Mouse (Mus musculus) C2C12 (cell line): ENCODE measurements around the gene Dlgap1. TPM values are rescaled to one million over a fixed set of nuclear protein-coding genes. Genes with fewer than 3 reads are reported as not detected.

Experiments
- H3K27me3 ChIP-seq: one replicate; pipeline ENCODE4 v1.6.1; 2011; ENCODE audit not compliant: control insufficient read depth, insufficient read depth, insufficient read length
- H3K36me3 ChIP-seq: one replicate; pipeline ENCODE4 v1.6.1; 2011; ENCODE audit not compliant: control insufficient read depth, insufficient read depth
- H3K4me3 ChIP-seq: one replicate; pipeline ENCODE4 v1.5.1; 2011; ENCODE audit warnings: mild to moderate bottlenecking, control low read depth; ENCODE audit not compliant: poor library complexity, insufficient read depth, severe bottlenecking
- H3K79me2 ChIP-seq: one replicate; pipeline ENCODE4 v1.6.1; 2011; ENCODE audit not compliant: control insufficient read depth, insufficient read depth
- H3K79me3 ChIP-seq: one replicate; pipeline ENCODE4 v1.6.1; 2011; ENCODE audit warnings: low read depth, control low read depth
- H3ac ChIP-seq: one replicate; pipeline ENCODE3; 2011; ENCODE audit warnings: low read depth; ENCODE audit not compliant: control insufficient read depth, insufficient read length
- CEBPB ChIP-seq: IDR thresholded peaks from one replicate; pipeline ENCODE4 v1.6.1; 2011; ENCODE audit warnings: low read depth, mild to moderate bottlenecking, control low read depth, moderate library complexity
- CTCF ChIP-seq: IDR thresholded peaks from one replicate; pipeline ENCODE4 v1.5.1; 2011; ENCODE audit not compliant: control insufficient read depth, insufficient read depth, insufficient read length
- FOSL1 ChIP-seq: IDR thresholded peaks from one replicate; pipeline ENCODE4 v1.8.0; 2011; ENCODE audit warnings: mild to moderate bottlenecking, low read length; ENCODE audit not compliant: poor library complexity, insufficient read depth, severe bottlenecking
- MAX ChIP-seq: IDR thresholded peaks from one replicate; pipeline ENCODE4 v1.6.1; 2011; ENCODE audit warnings: mild to moderate bottlenecking, control low read depth
- MYOD1 ChIP-seq: IDR thresholded peaks from one replicate; pipeline ENCODE4 v1.6.1; 2011; ENCODE audit warnings: low read depth; ENCODE audit not compliant: control insufficient read depth, insufficient read length
- MYOG ChIP-seq: IDR thresholded peaks from one replicate; pipeline ENCODE4 v1.6.1; 2011; ENCODE audit not compliant: control insufficient read depth, insufficient read length; ENCODE audit errors: extremely low read depth
- USF1 ChIP-seq: IDR thresholded peaks from one replicate; pipeline ENCODE4 v1.6.1; 2011; ENCODE audit warnings: low read depth, mild to moderate bottlenecking, control low read depth, moderate library complexity
- microRNA-seq: library from miRNA; unstranded; fragments of <30 nt; microRNA quantifications from one replicate; pipeline ENCODE4, GENCODE M21; 2019; ENCODE audit warnings: borderline microRNAs expressed
- polyA plus RNA-seq: library from polyadenylated mRNA; unstranded; fragments of >200 nt; fragmentation: generic; extraction: Trizol; gene quantifications from one replicate; pipeline ENCODE4 v1.2.1, GENCODE M21; 2012; ENCODE audit warnings: missing spikeins

Gene Dlgap1
- polyA plus RNA-seq, 1 experiment, result 0.22 TPM

GRCm38 (mm10) chr17:70866538-70867114 is 897.8 kb downstream of the Dlgap1 start:
- Histone ChIP-seq H3K4me3 (no peak overlapping the region), H3K79me3 (no peaks in the 10 kb centered on the region), H3K27me3 (no peaks in the 10 kb centered on the region), H3K79me2 (no peaks in the 10 kb centered on the region), H3K36me3 (peaks cover 4% of the 10 kb centered on the region), H3ac (no peak overlapping the region)
- TF ChIP-seq FOSL1, result no peak
- TF ChIP-seq MYOD1, result no peak
- TF ChIP-seq CTCF, result no peak
- no peak for TF ChIP-seq CEBPB

GRCm38 (mm10) chr17:70868577-70869229 is 899.8 kb downstream of the Dlgap1 start:
- no peaks in the 10 kb centered on the region for H3K27me3 ChIP-seq
- no peak overlapping the region for H3K4me3 ChIP-seq
- no peak overlapping the region for H3ac ChIP-seq
- TF ChIP-seq MYOG (no peak), MAX (no peak), FOSL1 (no peak), CEBPB (no peak), MYOD1 (no peak), CTCF (no peak), USF1 (no peak)
- no peaks in the 10 kb centered on the region for H3K79me2 ChIP-seq
- no peaks in the 10 kb centered on the region for H3K79me3 ChIP-seq
- H3K36me3 ChIP-seq, result no peaks in the 10 kb centered on the region

- Histone ChIP-seq H3K79me2 (no peaks in the 10 kb centered on the region), H3ac (no peak overlapping the region), H3K36me3 (no peaks in the 10 kb centered on the region), H3K27me3 (no peaks in the 10 kb centered on the region), H3K79me3 (no peaks in the 10 kb centered on the region), H3K4me3 (no peak overlapping the region)
- TF ChIP-seq CTCF (no peak), USF1 (no peak), MAX (no peak), CEBPB (no peak), MYOD1 (no peak), FOSL1 (no peak), MYOG (no peak)
Observed at GRCm38 (mm10) chr17:70870581-70870980, 901.7 kb downstream of the Dlgap1 start.

Small RNA genes within 50 kb of the gene (microRNA-seq; reads per million reads assigned to microRNA genes)
- gene Mir1195, result not detected
